Mouse (Mus musculus) olfactory bulb, adult 2 months (tissue): ENCODE data around the gene Miga1.

Source experiments
- CTCF ChIP-seq: fragments of 200-500 bp; IDR thresholded peaks from 2 replicates; pipeline ENCODE4 v1.5.1; 2012; ENCODE audit warnings: low read depth, mild to moderate bottlenecking, low read length, moderate library complexity; ENCODE audit not compliant: insufficient read depth
- POLR2A ChIP-seq: fragments of 200-500 bp; IDR thresholded peaks from 2 replicates; pipeline ENCODE4 v1.6.1; 2012; ENCODE audit warnings: mild to moderate bottlenecking, low read depth, low read length, moderate library complexity; ENCODE audit not compliant: insufficient read depth

DNA sequence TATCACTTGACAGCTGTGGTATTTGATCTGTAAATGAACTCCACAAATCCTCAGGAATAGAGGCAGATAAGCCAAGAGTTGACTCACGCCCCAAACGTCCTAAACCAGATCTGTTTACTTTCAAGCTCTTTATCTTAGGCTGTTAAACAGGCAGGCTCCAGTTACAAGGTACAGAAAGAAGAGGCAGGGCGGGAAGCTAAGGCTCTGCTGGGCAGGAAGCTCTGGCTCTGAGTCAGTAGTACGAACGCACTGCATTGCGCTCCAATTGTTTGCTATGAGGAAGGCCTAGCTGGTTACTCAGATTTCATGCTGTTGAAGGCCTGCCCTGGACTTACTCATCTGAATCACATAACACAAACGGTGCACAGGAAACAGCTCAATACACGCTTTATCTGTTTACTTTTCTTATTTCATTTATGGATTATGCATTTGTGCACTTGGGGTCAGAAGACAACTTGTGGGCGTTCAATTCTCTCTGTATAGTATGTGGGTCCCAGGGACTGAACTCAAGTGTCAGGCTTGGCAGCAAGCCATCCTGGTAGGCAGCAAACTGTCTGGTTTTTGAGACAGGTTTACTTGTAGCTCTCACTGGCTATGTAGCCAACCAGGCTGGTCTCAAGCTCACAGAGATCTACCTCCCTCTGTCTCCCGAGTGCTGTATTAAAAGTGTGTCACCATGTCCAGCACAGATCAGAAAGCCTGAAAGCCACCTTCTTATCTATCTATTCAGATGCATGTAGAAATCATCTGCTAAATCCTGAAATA, 31.5 kb downstream of the Miga1 start:
- no peak for TF ChIP-seq CTCF
- TF ChIP-seq POLR2A = no peak
